Mouse (Mus musculus): ENCODE data around the gene Cdk4. TPM values are rescaled to one million over a fixed set of nuclear protein-coding genes. Genes with fewer than 3 reads are reported as not detected.

Gene Cdk4
- 1,729 and 1,809 TPM in 2 replicates for polyA plus RNA-seq (2015; fragmentation: Nextera tagmentation; extraction: Ambion mirVana)

DNA sequence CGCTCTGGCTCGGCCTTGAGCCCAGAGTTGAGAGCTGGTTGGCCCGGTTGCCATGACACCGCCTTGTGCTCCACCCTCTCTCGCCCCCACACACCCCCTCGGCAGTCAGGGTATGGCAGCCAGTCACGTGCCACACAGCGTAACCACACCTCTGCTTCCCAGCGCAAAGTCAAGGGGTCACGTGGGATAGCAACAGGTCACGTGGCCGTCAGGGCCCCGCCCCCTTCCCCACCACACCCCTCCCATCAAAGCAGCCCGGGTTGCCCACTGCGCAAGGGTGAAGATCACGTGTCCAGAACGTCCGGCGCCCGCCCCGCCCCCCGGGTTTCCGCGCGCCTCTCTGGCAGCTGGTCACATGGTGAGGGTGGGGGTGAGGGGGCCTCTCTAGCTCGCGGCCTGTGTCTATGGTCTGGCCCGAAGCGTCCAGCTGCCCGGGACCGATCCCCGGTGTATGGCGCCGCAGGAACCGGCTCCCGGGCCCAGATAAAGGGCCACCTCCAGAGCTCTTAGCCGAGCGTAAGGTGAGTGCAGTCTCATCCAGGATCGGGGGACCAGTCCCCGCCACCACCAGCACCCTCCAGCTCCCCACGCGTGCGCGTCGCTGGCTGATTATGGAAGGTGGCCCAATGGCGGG, at the start of gene Cdk4:
Gene Cdk4, plus strand, starts transcription at position 296 of the 634 bp plus-strand sequence.
- peak within 1 kb of the TSS; percentile 89 for H3K9ac ChIP-seq (replicated peaks)
- H3K9me3 ChIP-seq: no peaks in the 10 kb centered on the region
- H3K4me2 ChIP-seq (replicated peaks): peak within 1 kb of the TSS; percentile 75
- H3K27me3 ChIP-seq: no peaks in the 10 kb centered on the region
- peak within 1 kb of the TSS; percentile 79 for H3K4me3 ChIP-seq
- WGBS: 0% methylated on average over 37 of the region's 46 CpGs
- H3K36me3 ChIP-seq: peaks cover 39% of the 10 kb centered on the region
- peak within 1 kb of the TSS; percentile 93 for H3K27ac ChIP-seq (replicated peaks)
- peak; percentile 86 for ATAC-seq (replicated peaks)
- H3K4me1 ChIP-seq: peaks cover 50% of the 10 kb centered on the region

DNA sequence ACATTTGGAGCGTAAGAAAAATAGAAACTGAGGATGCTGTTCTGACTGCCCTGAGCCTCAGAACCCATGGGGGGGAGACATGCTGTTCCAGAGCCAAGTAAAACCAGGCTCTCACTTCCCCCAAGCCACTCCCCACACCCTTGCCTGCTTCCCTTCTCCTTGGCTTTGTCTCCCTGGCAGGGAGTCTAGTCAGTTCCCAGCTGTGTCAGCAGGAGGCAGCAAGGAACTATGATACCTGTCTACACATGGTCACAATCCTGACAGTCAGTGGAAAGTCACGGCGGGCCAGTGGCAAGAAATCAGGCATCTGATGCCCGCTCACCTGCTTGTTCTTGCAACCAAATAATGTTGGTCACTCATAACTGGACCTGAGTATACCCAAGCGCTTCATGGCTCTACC, 46.8 kb upstream of the Cdk4 start:
- Histone ChIP-seq H3K27me3 (no peaks in the 10 kb centered on the region), H3K9me3 (no peaks in the 10 kb centered on the region), H3K4me2 (replicated peaks) (no peak overlapping the region), H3K4me3 (no peak overlapping the region), H3K9ac (replicated peaks) (no peak overlapping the region), H3K27ac (replicated peaks) (no peak overlapping the region), H3K36me3 (no peaks in the 10 kb centered on the region), H3K4me1 (no peaks in the 10 kb centered on the region)
- WGBS: 61% methylated on average over 5 of the region's 5 CpGs
- no peak for ATAC-seq (replicated peaks)

DNA sequence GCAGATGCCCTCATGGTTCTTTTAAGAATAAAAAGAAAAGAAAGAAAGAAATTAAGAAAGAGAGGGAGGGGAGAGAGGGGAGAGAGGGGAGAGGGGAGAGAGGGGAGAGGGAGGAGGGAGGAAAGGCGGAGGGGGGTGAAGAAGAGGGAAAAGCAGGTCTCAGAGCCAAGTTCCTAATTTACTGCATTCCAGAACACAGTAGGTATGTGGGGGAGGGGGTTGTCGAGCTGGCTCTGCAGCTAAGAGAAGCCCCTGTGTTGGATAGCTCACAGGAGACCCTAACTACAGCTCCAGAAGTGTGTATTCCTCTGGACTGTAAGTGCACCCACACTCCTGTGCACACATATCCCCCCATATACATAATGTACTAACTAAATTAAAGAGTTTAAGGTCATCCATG, 46.3 kb upstream of the Cdk4 start:
- WGBS: 16% methylated on average over 2 of the region's 2 CpGs
- Histone ChIP-seq H3K4me1 (no peaks in the 10 kb centered on the region), H3K4me3 (no peak overlapping the region), H3K9me3 (no peaks in the 10 kb centered on the region), H3K9ac (replicated peaks) (no peak overlapping the region), H3K27ac (replicated peaks) (no peak overlapping the region), H3K4me2 (replicated peaks) (no peak overlapping the region), H3K27me3 (no peaks in the 10 kb centered on the region), H3K36me3 (0 out of 2 replicates have a peak, but pooled peaks cover 4% of the 10 kb centered on the region)
- ATAC-seq (replicated peaks): no peak

DNA sequence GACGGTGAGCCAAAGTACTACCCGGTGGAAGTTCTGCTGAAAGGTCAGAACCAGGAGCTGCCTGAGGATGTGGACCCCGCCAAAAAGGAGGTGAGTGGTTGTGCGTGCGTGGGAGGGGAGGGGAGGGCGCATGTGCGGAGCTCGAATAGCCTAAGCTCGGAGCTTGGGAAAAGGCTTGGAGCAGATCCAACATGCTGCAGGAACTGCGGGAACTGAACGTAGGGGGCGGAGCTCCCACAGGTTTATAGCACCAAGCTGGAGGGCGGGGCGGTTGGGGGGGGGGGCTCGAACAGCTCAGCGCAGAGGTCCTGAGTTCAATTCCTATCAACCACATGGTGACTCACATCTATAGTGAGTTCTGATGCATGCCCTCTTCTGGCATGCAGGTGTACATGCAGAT, 44.9 kb upstream of the Cdk4 start:
- Histone ChIP-seq H3K9me3 (no peaks in the 10 kb centered on the region), H3K9ac (replicated peaks) (no peak overlapping the region), H3K27me3 (no peaks in the 10 kb centered on the region), H3K4me3 (no peak overlapping the region), H3K36me3 (peaks cover 13% of the 10 kb centered on the region), H3K27ac (replicated peaks) (no peak overlapping the region), H3K4me2 (replicated peaks) (no peak overlapping the region), H3K4me1 (no peaks in the 10 kb centered on the region)
- ATAC-seq (replicated peaks): no peak
- WGBS: 71% methylated on average over 16 of the region's 16 CpGs

DNA sequence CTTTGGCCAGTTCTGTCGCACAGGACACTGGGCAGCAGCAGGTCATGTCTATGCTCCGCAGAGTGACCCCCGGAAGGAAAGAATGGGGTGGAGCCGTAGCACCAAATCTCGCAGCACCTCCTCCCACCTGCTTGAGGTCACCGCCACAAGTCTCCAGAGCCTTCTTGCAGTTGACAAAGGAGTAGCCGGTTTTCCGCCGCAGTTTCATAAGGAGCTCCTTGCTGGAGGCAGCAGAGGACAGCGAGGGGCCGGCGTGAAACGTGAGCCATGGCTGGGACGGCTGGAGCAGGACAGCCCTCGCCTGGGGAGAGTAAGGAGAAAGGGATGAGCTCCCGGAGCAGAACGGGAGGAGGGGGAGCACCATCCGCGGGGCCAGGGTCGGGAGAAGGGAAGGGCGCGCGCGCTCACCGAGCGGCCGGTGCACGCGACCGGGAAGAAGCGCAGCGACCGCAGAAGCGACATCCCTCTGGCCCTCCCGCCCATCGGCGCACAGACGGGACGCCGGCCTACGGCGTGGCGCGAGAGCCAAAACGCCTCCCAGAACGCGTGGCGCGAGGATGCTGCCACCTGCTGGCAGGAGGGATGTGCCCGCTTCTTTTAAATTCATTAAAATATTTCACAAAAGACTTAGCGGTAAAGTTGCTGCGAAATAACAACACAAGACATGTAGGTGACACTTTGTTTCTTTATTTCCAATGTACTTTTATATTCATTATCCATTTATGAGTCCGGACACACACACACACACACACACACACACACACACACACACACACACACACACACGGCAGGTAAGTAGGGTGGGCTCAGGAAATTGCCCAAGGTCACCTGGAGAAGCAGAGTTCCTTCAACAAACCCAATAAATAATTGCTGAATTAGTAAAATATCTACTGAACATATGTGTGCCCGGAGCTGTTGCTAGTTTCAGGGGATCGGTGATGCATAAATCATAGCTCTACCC, 32.7 kb upstream of the Cdk4 start, which contains the start of gene Tsfm:
Gene Tsfm, minus strand, starts transcription at position 505 of the 961 bp plus-strand sequence.
- Histone ChIP-seq H3K27me3 (no peaks in the 10 kb centered on the region), H3K36me3 (peaks cover 27% of the 10 kb centered on the region), H3K4me1 (peaks cover 14% of the 10 kb centered on the region), H3K4me3 (peak within 1 kb of the TSS; percentile 89), H3K4me2 (replicated peaks) (peak within 1 kb of the TSS; percentile 91), H3K9me3 (no peaks in the 10 kb centered on the region), H3K9ac (replicated peaks) (peak within 1 kb of the TSS; percentile 90), H3K27ac (replicated peaks) (peak within 1 kb of the TSS; percentile 73)
- WGBS: 6% methylated on average over 56 of the region's 56 CpGs
- peak; percentile 87 for ATAC-seq (replicated peaks)

DNA sequence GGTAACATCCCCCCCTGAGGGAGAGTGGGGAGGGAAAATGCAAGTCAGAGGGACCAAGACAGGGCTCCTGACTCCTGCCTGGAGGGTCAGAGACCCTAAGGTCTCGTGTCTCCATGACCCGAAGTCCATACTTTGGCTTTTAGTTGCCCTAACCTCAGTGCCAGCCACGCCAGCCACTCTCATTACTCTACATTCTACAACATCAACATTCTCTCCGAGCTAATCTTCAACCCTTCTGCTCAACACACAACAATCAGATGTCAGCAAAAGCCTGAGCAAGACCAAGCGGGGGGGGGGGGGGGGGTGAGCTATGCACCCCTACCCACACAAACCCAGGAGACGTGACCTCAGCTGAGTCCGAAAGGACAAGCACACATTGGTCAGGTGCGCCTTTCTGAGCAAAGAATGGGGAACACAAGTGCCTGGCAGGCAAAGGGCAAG, 30.0 kb upstream of the Cdk4 start:
- no peak for ATAC-seq (replicated peaks)
- WGBS: 87% methylated on average over 8 of the region's 8 CpGs
- peaks cover 5% of the 10 kb centered on the region for H3K36me3 ChIP-seq
- H3K9ac ChIP-seq (replicated peaks): no peak overlapping the region
- H3K27me3 ChIP-seq: no peaks in the 10 kb centered on the region
- no peaks in the 10 kb centered on the region for H3K9me3 ChIP-seq
- H3K27ac ChIP-seq (replicated peaks): no peak overlapping the region
- peaks cover 14% of the 10 kb centered on the region for H3K4me1 ChIP-seq
- H3K4me2 ChIP-seq (replicated peaks): no peak overlapping the region
- no peak overlapping the region for H3K4me3 ChIP-seq

DNA sequence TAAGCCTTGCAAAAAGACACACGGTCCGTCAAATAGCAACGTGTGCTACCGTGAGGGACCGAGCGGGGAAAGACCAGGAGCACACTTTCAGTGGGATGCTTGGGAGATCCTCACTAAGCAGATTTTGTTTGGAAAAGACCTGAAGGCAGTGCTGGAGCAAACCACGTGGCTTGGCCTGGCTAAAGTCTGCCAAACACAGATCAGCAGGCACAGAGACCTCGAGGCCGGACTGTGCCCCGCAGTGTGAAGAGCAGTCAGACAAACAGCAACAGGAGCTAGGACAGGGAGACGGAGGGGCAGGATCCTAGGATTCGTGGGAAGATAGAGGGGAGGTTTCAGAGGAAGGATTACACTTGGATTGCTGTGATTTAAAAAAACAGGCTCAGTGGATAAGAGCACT, 27.1 kb upstream of the Cdk4 start:
- Histone ChIP-seq H3K36me3 (no peaks in the 10 kb centered on the region), H3K27me3 (no peaks in the 10 kb centered on the region; the same call in 1 of the 2 replicates), H3K9ac (replicated peaks) (no peak overlapping the region), H3K4me2 (replicated peaks) (no peak overlapping the region), H3K4me1 (peaks cover 7% of the 10 kb centered on the region), H3K9me3 (no peaks in the 10 kb centered on the region), H3K27ac (replicated peaks) (no peak overlapping the region), H3K4me3 (no peak overlapping the region)
- no peak for ATAC-seq (replicated peaks)
- WGBS: 83% methylated on average over 12 of the region's 12 CpGs

DNA sequence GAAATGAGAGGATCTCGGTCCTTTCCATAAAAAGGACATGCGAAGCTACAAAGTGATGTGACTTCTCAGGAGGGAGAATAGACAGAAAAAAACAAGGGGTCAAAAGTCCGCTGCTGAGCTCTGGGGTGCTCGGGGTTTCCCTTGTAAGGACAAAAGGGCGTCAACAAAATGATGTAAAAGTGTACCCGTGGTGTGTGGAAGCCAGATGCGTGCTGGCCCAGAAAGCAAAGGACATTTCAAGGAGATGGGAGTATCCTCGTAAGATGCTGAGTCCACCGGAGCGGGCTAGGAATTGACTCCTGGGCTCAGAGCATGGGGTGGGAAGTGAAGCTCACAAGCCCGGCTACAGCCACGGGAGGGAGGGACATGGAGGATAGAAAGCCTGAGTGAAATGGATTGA, 25.7 kb upstream of the Cdk4 start:
- ATAC-seq (replicated peaks): no peak
- no peak overlapping the region for H3K27ac ChIP-seq (replicated peaks)
- H3K9me3 ChIP-seq: no peaks in the 10 kb centered on the region
- H3K4me1 ChIP-seq: peaks cover 13% of the 10 kb centered on the region
- no peak overlapping the region for H3K4me3 ChIP-seq
- H3K36me3 ChIP-seq: no peaks in the 10 kb centered on the region
- no peak overlapping the region for H3K4me2 ChIP-seq (replicated peaks)
- no peak overlapping the region for H3K9ac ChIP-seq (replicated peaks)
- no peaks in the 10 kb centered on the region; the same call in 1 of the 2 replicates for H3K27me3 ChIP-seq
- 77% methylated on average over 12 of the region's 12 CpGs for WGBS

DNA sequence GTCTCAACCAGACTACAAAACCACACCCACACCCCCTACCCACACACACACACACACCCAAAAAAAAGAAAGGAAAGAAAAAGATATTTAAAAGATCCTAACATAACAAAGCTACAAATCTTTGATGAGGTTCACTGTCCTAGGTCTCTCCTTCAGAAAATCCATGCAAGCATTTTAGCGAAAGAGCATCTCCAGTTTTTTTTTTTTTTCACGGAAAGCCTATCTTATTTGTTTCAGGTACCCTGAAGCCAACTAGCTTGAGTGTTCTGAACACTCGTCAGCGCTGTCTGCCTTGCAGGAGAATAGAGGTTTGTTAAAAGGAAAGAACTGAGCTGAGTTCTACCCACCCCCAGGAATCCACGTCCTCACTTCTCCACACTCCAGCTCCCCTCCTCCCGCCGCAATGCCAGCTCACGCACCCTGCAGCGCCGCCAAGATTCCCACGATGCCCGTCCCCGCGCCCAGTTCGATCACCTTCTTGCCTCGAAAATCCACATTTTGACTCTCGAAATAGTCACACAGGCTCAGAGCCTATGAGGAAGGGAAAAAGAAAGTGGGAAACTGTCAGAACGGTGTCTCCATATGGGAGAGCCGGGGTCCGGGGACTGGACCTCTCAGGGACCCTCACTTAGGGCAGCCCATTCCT, 22.6 kb upstream of the Cdk4 start:
- no peaks in the 10 kb centered on the region; the same call in 1 of the 2 replicates for H3K27me3 ChIP-seq
- under 1% methylated on average over 20 of the region's 20 CpGs for WGBS
- no peak; the same call in 1 of the 2 replicates for ATAC-seq (replicated peaks)
- H3K27ac ChIP-seq (replicated peaks): no peak overlapping the region
- peaks cover 15% of the 10 kb centered on the region for H3K4me1 ChIP-seq
- H3K9ac ChIP-seq (replicated peaks): peak overlapping the region; percentile 79
- H3K9me3 ChIP-seq: no peaks in the 10 kb centered on the region
- H3K4me3 ChIP-seq: peak overlapping the region; percentile 85
- H3K4me2 ChIP-seq (replicated peaks): peak overlapping the region; percentile 99
- H3K36me3 ChIP-seq: peaks cover 4% of the 10 kb centered on the region; the same call in 1 of the 2 replicates

DNA sequence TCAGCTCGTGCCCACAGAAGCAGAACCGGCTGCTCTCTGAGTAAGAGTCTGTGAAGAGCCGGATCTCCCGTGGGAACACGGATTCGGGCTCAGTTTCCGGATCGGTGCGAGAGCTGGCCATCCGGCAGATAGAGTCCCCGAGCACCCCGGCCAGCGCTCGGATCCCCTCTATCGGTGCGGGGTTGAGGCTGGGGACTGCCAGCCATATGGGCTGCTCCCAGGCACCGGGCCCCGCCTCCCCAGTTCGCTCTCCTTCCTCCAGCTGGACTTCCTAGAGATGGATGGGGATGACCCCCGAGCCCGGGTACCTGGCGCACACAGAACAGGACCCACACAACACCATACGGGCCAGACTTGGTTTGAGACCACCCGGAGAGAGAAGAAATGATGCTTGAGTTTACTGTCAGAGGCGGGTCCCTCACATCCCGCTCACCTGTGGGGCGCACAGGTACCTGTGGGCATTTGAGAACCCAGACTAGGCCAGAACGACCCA, 22.0 kb upstream of the Cdk4 start, which contains the start of the genes Mettl1 and Eef1akmt3:
Gene Mettl1, plus strand, starts transcription at position 141 of the 493 bp plus-strand sequence.
Gene Eef1akmt3, minus strand, starts transcription at position 240 of the 493 bp plus-strand sequence.
- ATAC-seq (replicated peaks): peak; percentile 75
- Histone ChIP-seq H3K4me2 (replicated peaks) (peak within 1 kb of the TSS; percentile 99), H3K9me3 (no peaks in the 10 kb centered on the region), H3K9ac (replicated peaks) (peak within 1 kb of the TSS; percentile 79), H3K27me3 (no peaks in the 10 kb centered on the region; the same call in 1 of the 2 replicates), H3K4me1 (peaks cover 15% of the 10 kb centered on the region), H3K36me3 (peaks cover 4% of the 10 kb centered on the region; the same call in 1 of the 2 replicates), H3K4me3 (peak within 1 kb of the TSS; percentile 85), H3K27ac (replicated peaks) (no peak within 1 kb of the TSS)
- under 1% methylated on average over 28 of the region's 28 CpGs for WGBS

DNA sequence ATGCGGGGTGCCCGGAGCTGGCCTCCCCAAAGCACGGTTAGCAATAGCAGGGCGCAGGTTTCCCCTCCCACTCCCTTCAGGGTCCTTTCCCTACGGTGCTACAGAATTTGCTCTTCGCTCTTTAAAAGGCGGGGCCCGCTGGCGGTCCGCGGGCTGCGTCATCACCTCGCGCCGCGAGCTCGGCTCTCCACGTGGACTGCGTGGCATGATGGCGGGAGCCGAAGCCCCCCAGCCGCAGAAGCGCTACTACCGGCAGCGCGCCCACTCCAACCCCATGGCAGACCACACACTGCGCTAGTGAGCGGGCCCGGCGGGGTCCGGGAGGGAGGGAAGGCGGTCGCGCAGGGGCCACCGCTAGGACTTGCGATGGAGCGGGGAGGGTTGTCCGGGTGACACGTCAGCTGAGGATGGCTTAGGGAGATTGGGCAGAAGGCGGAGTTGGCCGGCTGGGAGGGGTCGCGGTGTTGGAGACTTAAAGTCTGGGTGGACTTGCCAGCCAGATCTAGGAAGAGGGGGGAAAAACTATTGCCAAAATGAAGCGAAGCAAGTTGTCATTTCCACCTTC, 21.5 kb upstream of the Cdk4 start:
- Histone ChIP-seq H3K4me1 (peaks cover 15% of the 10 kb centered on the region), H3K9ac (replicated peaks) (peak overlapping the region; percentile 79), H3K9me3 (no peaks in the 10 kb centered on the region), H3K36me3 (peaks cover 4% of the 10 kb centered on the region; the same call in 1 of the 2 replicates), H3K27ac (replicated peaks) (no peak overlapping the region), H3K27me3 (no peaks in the 10 kb centered on the region; the same call in 1 of the 2 replicates), H3K4me3 (peak overlapping the region; percentile 85), H3K4me2 (replicated peaks) (peak overlapping the region; percentile 99)
- under 1% methylated on average over 44 of the region's 44 CpGs for WGBS
- ATAC-seq (replicated peaks): peak; percentile 90

All from forebrain, embryonic 15.5 days (tissue).